Mouse (Mus musculus) layer of hippocampus, postnatal 25 days (tissue): ENCODE results near the gene Higd1c. TPM values are rescaled to one million over a fixed set of nuclear protein-coding genes. Genes with fewer than 3 reads are reported as not detected.

Source experiments
- DNase-seq, 2 experiments: peaks; one replicate each; pipeline ENCODE4 v3.0.0; 2022; ENCODE audit warnings: mixed read lengths in 2 of 2, low spot score in 1 of 2; ENCODE audit errors: extremely low spot score in 1 of 2
- total RNA-seq, 2 experiments: library from RNA; stranded (reverse); gene quantifications; 2 replicates each; pipeline ENCODE4 v1.2.3; 2021

Higd1c gene
- total RNA-seq, 2 experiments from 2014 or later, result not detected

DNA sequence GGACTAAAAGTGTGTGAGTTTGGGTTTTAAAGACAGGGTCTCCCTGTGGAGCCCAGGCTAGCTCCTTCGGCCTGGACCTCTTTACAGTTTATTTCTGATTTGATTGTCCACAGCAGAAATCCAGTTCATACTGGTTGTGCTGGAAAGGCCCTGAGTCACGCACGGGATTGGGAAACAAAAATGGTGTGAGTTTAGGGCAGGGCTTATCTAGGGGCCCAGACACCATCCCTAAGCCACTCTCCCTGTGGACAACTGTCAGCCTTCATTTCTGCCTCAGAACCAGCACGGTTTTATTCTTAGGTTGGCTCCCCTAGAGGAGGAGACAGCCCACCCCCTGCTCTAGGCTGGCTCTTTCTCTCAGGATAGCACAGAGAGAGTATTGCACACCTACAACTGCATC lies 68.9 kb downstream of the Higd1c start:
- DNase-seq, result no peak

Other genes with a start within 250 kb of the Higd1c start
- gene Atf1, start 136.7 kb upstream of the Higd1c start, total RNA-seq, result 10 to 100 TPM; 19.3 to 24.3 TPM
- not detected for gene Tmprss12, start 83.7 kb upstream of the Higd1c start, total RNA-seq
- 10 to 100 TPM; 31.0 to 35.0 TPM for gene Mettl7a1, start 60.4 kb upstream of the Higd1c start, total RNA-seq
- under 1 TPM; 0.23 to 0.32 TPM for gene Mettl7a3, start 29.6 kb upstream of the Higd1c start, total RNA-seq
- gene Methig1, start 11.4 kb upstream of the Higd1c start, total RNA-seq, result not detected
- gene Mettl7a2, start 11.3 kb upstream of the Higd1c start, total RNA-seq, result under 1 TPM; 0.31 to 0.79 TPM
- gene Gm5475, start 57.6 kb downstream of the Higd1c start, total RNA-seq, result not detected
- gene Slc11a2, start 60.5 kb downstream of the Higd1c start, total RNA-seq, result 10 to 100 TPM; 49.3 to 66.3 TPM
- 10 to 100 TPM; 56.9 to 58.5 TPM for gene Letmd1, start 104.5 kb downstream of the Higd1c start, total RNA-seq
- 10 to 100 TPM; 27.0 to 27.9 TPM for gene Csrnp2, start 130.9 kb downstream of the Higd1c start, total RNA-seq
- gene Tfcp2, start 187.5 kb downstream of the Higd1c start, total RNA-seq, result 10 to 100 TPM; 26.9 to 29.0 TPM
- gene Pou6f1, start 235.4 kb downstream of the Higd1c start, total RNA-seq, result 100 to 1,000 TPM in 1 of 2 experiments, 10 to 100 TPM in 1; 95.7 to 110 TPM